Mouse (Mus musculus) bone marrow macrophage, adult 2 months (primary cell): ENCODE measurements around the gene Smim14. TPM values are rescaled to one million over a fixed set of nuclear protein-coding genes. Genes with fewer than 3 reads are reported as not detected.
A peak's percentile ranks its signal among the peaks of the same experiment; 100 is the strongest.

Source experiments
- H3K27ac ChIP-seq: 2 replicates; pipeline ENCODE4 v1.5.1; 2012; ENCODE audit warnings: low read depth, low read length; ENCODE audit not compliant: insufficient read depth
- H3K4me1 ChIP-seq: 2 replicates; pipeline ENCODE4 v1.6.1; 2012; ENCODE audit warnings: low read length; ENCODE audit not compliant: control insufficient read depth, insufficient read depth
- H3K4me3 ChIP-seq: 2 replicates; pipeline ENCODE4 v1.5.1; 2012; ENCODE audit warnings: mild to moderate bottlenecking, low read length, moderate library complexity; ENCODE audit not compliant: insufficient read depth
- CTCF ChIP-seq: IDR thresholded peaks from 2 replicates; pipeline ENCODE4 v1.5.1; 2012; ENCODE audit warnings: low read depth, mild to moderate bottlenecking, low read length, moderate library complexity
- POLR2A ChIP-seq: IDR thresholded peaks from 2 replicates; pipeline ENCODE4 v1.6.1; 2012; ENCODE audit warnings: mild to moderate bottlenecking, low read depth, low read length, borderline replicate concordance
- polyA plus RNA-seq: library from polyadenylated mRNA; stranded (reverse); fragments of >200 nt; gene quantifications from 2 replicates; pipeline ENCODE4 v1.2.4, GENCODE M21; 2012; ENCODE audit not compliant: missing spikeins, insufficient read depth, insufficient read length

Gene Smim14
- polyA plus RNA-seq, 1 experiment = 232 TPM

- peaks cover 5% of the 10 kb centered on the region for H3K4me1 ChIP-seq
- H3K27ac ChIP-seq = no peak overlapping the region
- TF ChIP-seq POLR2A (no peak), CTCF (no peak)
- H3K4me3 ChIP-seq = no peak overlapping the region
Observed at GRCm38 (mm10) chr5:65422803-65423202, 114.2 kb downstream of the Smim14 start.

DNA sequence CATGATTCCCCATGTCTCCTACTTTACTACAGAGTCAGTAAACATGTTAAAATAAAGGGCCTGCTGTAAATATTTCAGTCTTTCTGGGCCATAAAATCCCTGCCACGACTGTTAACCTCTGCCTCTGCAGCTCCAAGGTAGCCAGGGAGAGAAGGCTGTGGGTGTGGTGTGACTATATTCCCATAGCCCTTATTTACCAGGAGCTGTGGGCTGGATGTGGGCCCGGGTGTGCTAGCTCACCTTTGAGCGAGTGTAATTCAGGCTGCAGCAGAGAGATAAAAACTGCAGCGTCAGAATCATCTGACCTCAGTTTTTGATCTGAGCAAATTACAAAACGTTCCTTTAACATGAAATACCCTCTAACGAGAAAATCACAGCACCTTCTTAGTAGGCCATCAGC lies 116.2 kb downstream of the Smim14 start:
- TF ChIP-seq CTCF (no peak), POLR2A (no peak)
- Histone ChIP-seq H3K4me1 (peaks cover 3% of the 10 kb centered on the region), H3K4me3 (no peak overlapping the region), H3K27ac (no peak overlapping the region)

DNA sequence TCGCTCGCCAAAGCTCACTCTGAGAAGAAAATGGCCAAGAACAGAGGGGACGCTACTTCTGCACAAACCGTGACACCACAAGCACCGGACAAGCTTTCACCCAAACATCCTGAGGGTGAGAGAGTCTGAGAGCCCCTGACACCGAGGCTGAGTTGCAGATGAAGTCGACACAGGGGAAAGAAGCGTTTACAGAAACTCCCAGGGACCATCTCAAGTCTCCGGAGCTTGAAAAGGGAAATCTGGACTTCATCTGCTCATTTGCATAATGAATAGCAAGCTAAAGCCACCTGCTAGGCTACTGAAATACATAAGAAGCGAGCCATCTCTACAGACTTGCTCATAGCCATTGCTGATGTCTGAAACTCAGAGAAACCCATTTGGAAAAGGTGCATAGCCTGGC lies 117.8 kb downstream of the Smim14 start:
- no peak overlapping the region for H3K27ac ChIP-seq
- no peak for TF ChIP-seq POLR2A
- no peak for TF ChIP-seq CTCF
- H3K4me1 ChIP-seq = no peaks in the 10 kb centered on the region

GRCm38 (mm10) chr5:65415653-65416458 lies 121.1 kb downstream of the Smim14 start:
- no peak overlapping the region for H3K27ac ChIP-seq
- no peak overlapping the region for H3K4me3 ChIP-seq
- no peaks in the 10 kb centered on the region for H3K4me1 ChIP-seq
- no peak for TF ChIP-seq CTCF

More for the DNA sequence above, 117.8 kb downstream of the Smim14 start:
- H3K4me3 ChIP-seq = no peak overlapping the region

DNA sequence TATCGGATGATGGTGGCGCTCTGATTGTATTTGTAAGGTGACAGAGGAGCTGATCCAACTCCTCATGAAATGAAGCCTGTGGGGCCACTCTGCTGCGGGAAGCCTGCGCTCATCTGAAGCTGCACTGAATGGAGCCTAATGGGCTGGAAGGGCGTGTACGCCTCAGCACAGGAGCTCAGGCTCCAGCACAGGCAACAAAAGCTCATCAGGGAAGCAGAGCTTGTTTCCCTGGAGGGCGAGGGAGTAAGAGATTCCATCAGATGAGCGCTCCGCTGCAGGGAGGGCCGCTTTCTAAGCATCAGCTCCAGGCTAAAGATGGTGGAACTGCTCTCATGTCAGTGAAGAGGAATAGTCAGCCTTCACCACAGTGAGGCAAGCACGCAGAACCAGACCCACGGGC lies 129.0 kb downstream of the Smim14 start:
- Histone ChIP-seq H3K4me1 (no peaks in the 10 kb centered on the region), H3K27ac (no peak overlapping the region), H3K4me3 (no peak overlapping the region)
- TF ChIP-seq POLR2A (no peak), CTCF (no peak)

GRCm38 (mm10) chr5:65401251-65401994 lies 135.6 kb downstream of the Smim14 start:
- Histone ChIP-seq H3K4me1 (no peaks in the 10 kb centered on the region), H3K4me3 (no peak overlapping the region), H3K27ac (no peak overlapping the region)
- no peak for TF ChIP-seq POLR2A
- TF ChIP-seq CTCF = peak; percentile 41

Other genes with a start within 250 kb of the Smim14 start
- gene Rfc1, start 201.5 kb downstream of the Smim14 start, polyA plus RNA-seq = 45.4 and 51.0 TPM in 2 replicates
- not detected in 2 replicates for gene Klb, start 188.9 kb downstream of the Smim14 start, polyA plus RNA-seq
- gene Rpl9, start 145.7 kb downstream of the Smim14 start, polyA plus RNA-seq = 591 and 651 TPM in 2 replicates
- 23.2 and 25.1 TPM in 2 replicates for gene Lias, start 145.7 kb downstream of the Smim14 start, polyA plus RNA-seq
- gene Ugdh, start 101.2 kb downstream of the Smim14 start, polyA plus RNA-seq = 42.8 and 52.7 TPM in 2 replicates
- gene Gm43552, start 44.4 kb downstream of the Smim14 start, polyA plus RNA-seq = not detected in 2 replicates
- gene Ube2k, start within 50 bp of the Smim14 start, polyA plus RNA-seq = 127 and 130 TPM in 2 replicates
- gene Pds5a, start 161.1 kb upstream of the Smim14 start, polyA plus RNA-seq = 101 and 103 TPM in 2 replicates
- gene N4bp2, start 226.3 kb upstream of the Smim14 start, polyA plus RNA-seq = 8.1 and 10.1 TPM in 2 replicates